Mouse (Mus musculus) granulocyte monocyte progenitor cell, adult 5-6 weeks (primary cell): ENCODE measurements around the gene Krt6b. TPM values are rescaled to one million over a fixed set of nuclear protein-coding genes. Genes with fewer than 3 reads are reported as not detected.
"Not testable (repeated sequence)": the region's sequence is repeated elsewhere in the genome, so short reads cannot be mapped to it uniquely, and the experiment has no call there.

Source experiments
- ATAC-seq: replicated peaks from 2 replicates; pipeline ENCODE4 v1.8.0; 2016; ENCODE audit warnings: mild to moderate bottlenecking, moderate TSS enrichment, inconsistent platforms; ENCODE audit not compliant: poor library complexity, severe bottlenecking
- total RNA-seq, 2 experiments: library from RNA; stranded (forward) in 1 of 2; stranded (reverse) in 1 of 2; fragments of 200-712, 200-1000 nt in 1 of 2; fragments of >200 nt in 1 of 2; fragmentation: Nextera tagmentation in 1 of 2; gene quantifications; 2 replicates each; pipeline ENCODE4 v1.2.3; 2014 to 2017

Krt6b gene
- not detected in 2 replicates for total RNA-seq (2014; fragmentation: Nextera tagmentation)
- not detected in 2 replicates for total RNA-seq (2017)

- ATAC-seq = no peak
These were observed at the start of gene Krt6b for GRCm38 (mm10) chr15:101680187-101680586. Gene Krt6b (minus strand): TSS chr15:101680287.

- no peak for ATAC-seq
These were observed 44.6 kb upstream of the Krt6b start for GRCm38 (mm10) chr15:101724686-101725085.

GRCm38 (mm10) chr15:101715831-101716230 lies 35.7 kb upstream of the Krt6b start:
- ATAC-seq = no peak

GRCm38 (mm10) chr15:101714356-101714755 lies 34.3 kb upstream of the Krt6b start:
- ATAC-seq = no peak

GRCm38 (mm10) chr15:101713731-101714130 lies 33.6 kb upstream of the Krt6b start:
- ATAC-seq = no peak

- ATAC-seq = no peak
These were observed 32.6 kb upstream of the Krt6b start, which contains the start of gene Krt5 for GRCm38 (mm10) chr15:101712720-101713119. Gene Krt5 (minus strand): TSS chr15:101712898.

GRCm38 (mm10) chr15:101708683-101709082 lies 28.6 kb upstream of the Krt6b start:
- ATAC-seq = no peak

- no peak for ATAC-seq
These were observed 27.4 kb upstream of the Krt6b start for GRCm38 (mm10) chr15:101707454-101707853.

- ATAC-seq = no peak
These were observed 24.0 kb upstream of the Krt6b start for GRCm38 (mm10) chr15:101704066-101704465.

GRCm38 (mm10) chr15:101702380-101702779 lies 22.3 kb upstream of the Krt6b start:
- ATAC-seq = no peak

- no peak for ATAC-seq
These were observed 19.8 kb upstream of the Krt6b start for GRCm38 (mm10) chr15:101699866-101700265.

- no peak for ATAC-seq
These were observed 19.1 kb upstream of the Krt6b start for GRCm38 (mm10) chr15:101699192-101699591.

- ATAC-seq = no peak
These were observed 17.5 kb upstream of the Krt6b start for GRCm38 (mm10) chr15:101697326-101698188.

- no peak for ATAC-seq
These were observed 14.1 kb upstream of the Krt6b start, which contains the start of gene Krt6a for GRCm38 (mm10) chr15:101694207-101694606. Gene Krt6a (minus strand): TSS chr15:101694307.

- not testable (repeated sequence) for ATAC-seq
These were observed 10.4 kb upstream of the Krt6b start for GRCm38 (mm10) chr15:101690460-101690859.

GRCm38 (mm10) chr15:101688161-101688560 lies 8.1 kb upstream of the Krt6b start:
- ATAC-seq = no peak

GRCm38 (mm10) chr15:101675978-101676377 lies 4.1 kb downstream of the Krt6b start:
- ATAC-seq = no peak

GRCm38 (mm10) chr15:101652736-101653265 lies 27.3 kb downstream of the Krt6b start:
- ATAC-seq = no peak

- ATAC-seq = no peak
These were observed 32.8 kb downstream of the Krt6b start, which contains the start of gene Gm5478 for GRCm38 (mm10) chr15:101647280-101647679. Gene Gm5478 (minus strand): TSS chr15:101647380.

- ATAC-seq = no peak
These were observed 52.2 kb downstream of the Krt6b start, which contains the start of gene Gm5414 for GRCm38 (mm10) chr15:101627884-101628283. Gene Gm5414 (minus strand): TSS chr15:101628188.
